ENCODE assay signal across 23 mouse cellular contexts in genomic region chr6:123184862-123185261, GRCm38 (mm10). TPM values are rescaled to one million over a fixed set of nuclear protein-coding genes. Genes with fewer than 3 reads are reported as not detected.
DNase-seq lines count a peak whose midpoint lies in the region; ATAC-seq and TF ChIP-seq lines count a peak whose summit lies in the region.
"Not testable (repeated sequence)": the region's sequence is repeated elsewhere in the genome, so short reads cannot be mapped to it uniquely, and the experiment has no call there.
"Had no signal": no experiment of that assay in that cellular context is flagged by ENCODE, and none has a peak within 500 bp of the region (broad histone marks: within the 10 kb centered on the region; RNA-seq: fewer than 3 reads in every experiment).

No protein-coding gene starts in this region.

- H3K4me2 ChIP-seq in lung, postnatal 0 days (replicated peaks; ENCODE audit: low read depth, low read length): not testable (repeated sequence)

- not testable (repeated sequence) for H3K27ac ChIP-seq in ES-Bruce4 (ENCODE audit: insufficient read depth, low read length); lung, postnatal 0 days (ENCODE audit: low read length)

- CTCF ChIA-PET in Patski (lab: Charles Lee): not testable (repeated sequence)

- DNase-seq in Patski (ENCODE audit: low read depth, low spot score); lung, postnatal 0 days (ENCODE audit: low spot score): not testable (repeated sequence)
- peak; percentile 14 for DNase-seq in kidney, adult 9 months
- peak; percentile 1 for DNase-seq in left cerebral cortex, adult 11 months (ENCODE audit: low spot score)

- not testable (repeated sequence) for TF ChIP-seq EP300 in ES-Bruce4 (IDR thresholded peaks at IDR 0.05; ENCODE audit: insufficient read depth, low read depth, low read length); lung, postnatal 0 days (IDR thresholded peaks at IDR 0.05)

- POLR2A ChIA-PET in Patski (lab: Charles Lee): not testable (repeated sequence)

- TF ChIP-seq POLR2A in ES-Bruce4 (IDR thresholded peaks at IDR 0.05; ENCODE audit: insufficient read depth, low read length): not testable (repeated sequence)

- not testable (repeated sequence) for H3K4me1 ChIP-seq in ES-Bruce4 (ENCODE audit: control insufficient read depth, insufficient read depth, low read length); lung, postnatal 0 days (ENCODE audit: insufficient read depth, low read depth, low read length)

- 65% methylated on average over 2 of the region's 2 CpGs for WGBS in lung, postnatal 0 days

- not testable (repeated sequence) for H3K9me3 ChIP-seq in ES-Bruce4 (replicated peaks; ENCODE audit: control insufficient read depth, insufficient read depth, low read length, poor library complexity, severe bottlenecking); lung, postnatal 0 days (ENCODE audit: low read length)

- H3K9ac ChIP-seq in ES-Bruce4 (ENCODE audit: low read depth, poor library complexity, severe bottlenecking); lung, postnatal 0 days (replicated peaks; ENCODE audit: low read depth): not testable (repeated sequence)

- H3K4me3 ChIP-seq in ES-Bruce4 (ENCODE audit: low read depth, low read length); lung, postnatal 0 days (ENCODE audit: low read depth, low read length): not testable (repeated sequence)

- TF ChIP-seq CTCF in ES-Bruce4 (IDR thresholded peaks at IDR 0.05; ENCODE audit: low read depth, low read length): peak; percentile 50
- peak; percentile 16 for TF ChIP-seq CTCF in Patski (IDR thresholded peaks at IDR 0.05)
- TF ChIP-seq CTCF in lung, postnatal 0 days (IDR thresholded peaks at IDR 0.05): peak; percentile 15; the same call in 1 of the 2 replicates

- not testable (repeated sequence) for H3K27me3 ChIP-seq in ES-Bruce4 (ENCODE audit: control insufficient read depth, insufficient read depth, low read length, poor library complexity, severe bottlenecking); Patski; lung, postnatal 0 days (replicated peaks; ENCODE audit: insufficient read depth, low read length)

- H3K36me3 ChIP-seq in ES-Bruce4 (ENCODE audit: control insufficient read depth, insufficient read depth, low read length, poor library complexity, severe bottlenecking); lung, postnatal 0 days (ENCODE audit: insufficient read depth, low read length): not testable (repeated sequence)

- in situ Hi-C loops in Patski (cut with MboI; ENCODE audit: low pct_unique_long_range_greater_than_20kb): loop anchor here (10.0 kb wide), 1 partner anchor 290 kb away; no protein-coding TSS in a partner anchor

- ATAC-seq in Patski; lung, postnatal 0 days: not testable (repeated sequence)
- peak; percentile 74 for ATAC-seq in frontal cortex, adult (ENCODE audit: low TSS enrichment)
- ATAC-seq in monocyte, adult 5-6 weeks (replicated peaks; ENCODE audit: insufficient number of reproducible peaks, low FRiP score, low TSS enrichment, poor library complexity, severe bottlenecking): peak; percentile 61

RNA-seq across cellular contexts. Expression of gene Clec4b2, which starts 12.2 kb away (rescaled TPM):
- polyA plus RNA-seq in ES-Bruce4 (2011; ENCODE audit: insufficient read depth, insufficient read length, low read depth, missing spikeins) (not detected in 2 replicates), Patski (2021) (not detected)
- polyA plus RNA-seq in lung, postnatal 0 days (2015; fragmentation: Nextera tagmentation; extraction: Ambion mirVana): not detected in 2 replicates
- total RNA-seq in monocyte, adult 5-6 weeks (2017): not detected in 3 replicates
- total RNA-seq: adrenal gland, postnatal 25 days; forebrain, postnatal 0 days; gastrocnemius, adult 18-20 months; left cerebral cortex, adult 18-20 months had no signal
- polyA plus RNA-seq: cerebellum, adult 2 months; forebrain, embryonic 10.5 days; forebrain, postnatal 0 days; gonadal fat pad, adult 2 months; heart, embryonic 12.5 days; hindbrain, embryonic 13.5 days; inflammation-experienced regulatory T-cells, adult 6 months; kidney, embryonic 14.5 days; limb, embryonic 10.5 days; liver, embryonic 11.5 days; lung, embryonic 15.5 days; midbrain, embryonic 15.5 days had no signal

RNA-seq across cellular contexts. Expression of gene Clec4n, which starts 44.8 kb away (rescaled TPM):
- polyA plus RNA-seq in ES-Bruce4 (2011; ENCODE audit: insufficient read depth, insufficient read length, low read depth, missing spikeins) (not detected in 2 replicates), Patski (2021) (not detected)
- polyA plus RNA-seq in lung, postnatal 0 days (2015; fragmentation: Nextera tagmentation; extraction: Ambion mirVana): 28.0 and 31.1 TPM in 2 replicates
- total RNA-seq in monocyte, adult 5-6 weeks (2017): 8.1 to 22.2 TPM (median 17.4 TPM) in 3 replicates
- total RNA-seq: layer of hippocampus, adult 8-10 months had no signal

Comparison
In these comparisons a context has a peak if more than half of its experiments do, and no peak if none do; other contexts are left out.
1. RNA of gene Clec4n, which starts 44.8 kb away (polyA plus RNA-seq): 28.0 to 31.1 TPM in lung, postnatal 0 days; not detected in ES-Bruce4 and not detected in Patski (single experiment); every median in the first group is over 10 times any median in the second.
2. Peak in every context shown above with its lines, with median percentiles within 50 percentile points of each other: CTCF ChIP-seq.